Mouse (Mus musculus) olfactory bulb, adult 2 months (tissue): ENCODE measurements at regions not wholly inside any gene's neighbourhood (a gene's known extent, or its start where the extent isn't known, plus 50 kb on each side); places are given as distances from the start of the nearest gene placed in this dataset.

Experiments used
- H3K27ac ChIP-seq: fragments of 200-500 bp; 2 replicates; pipeline ENCODE4 v1.5.1; 2012; ENCODE audit warnings: low read depth, low read length; ENCODE audit not compliant: insufficient read depth
- H3K4me1 ChIP-seq: fragments of 200-500 bp; 2 replicates; pipeline ENCODE4 v1.6.1; 2012; ENCODE audit warnings: low read length; ENCODE audit not compliant: control insufficient read depth, insufficient read depth
- H3K4me3 ChIP-seq: fragments of 200-500 bp; 2 replicates; pipeline ENCODE4 v1.5.1; 2012; ENCODE audit warnings: mild to moderate bottlenecking, low read depth, low read length, moderate library complexity; ENCODE audit not compliant: insufficient read depth
- CTCF ChIP-seq: fragments of 200-500 bp; IDR thresholded peaks from 2 replicates; pipeline ENCODE4 v1.5.1; 2012; ENCODE audit warnings: low read depth, mild to moderate bottlenecking, low read length, moderate library complexity; ENCODE audit not compliant: insufficient read depth
- POLR2A ChIP-seq: fragments of 200-500 bp; IDR thresholded peaks from 2 replicates; pipeline ENCODE4 v1.6.1; 2012; ENCODE audit warnings: mild to moderate bottlenecking, low read depth, low read length, moderate library complexity; ENCODE audit not compliant: insufficient read depth
- WGBS: fragments of 180-500 bp; shearing (Covaris S2); methylation state at CpG from one replicate; pipeline ENCODE4 v1.1.7; 2018; 5-methylcytosine and 5-hydroxymethylcytosine counted together

DNA sequence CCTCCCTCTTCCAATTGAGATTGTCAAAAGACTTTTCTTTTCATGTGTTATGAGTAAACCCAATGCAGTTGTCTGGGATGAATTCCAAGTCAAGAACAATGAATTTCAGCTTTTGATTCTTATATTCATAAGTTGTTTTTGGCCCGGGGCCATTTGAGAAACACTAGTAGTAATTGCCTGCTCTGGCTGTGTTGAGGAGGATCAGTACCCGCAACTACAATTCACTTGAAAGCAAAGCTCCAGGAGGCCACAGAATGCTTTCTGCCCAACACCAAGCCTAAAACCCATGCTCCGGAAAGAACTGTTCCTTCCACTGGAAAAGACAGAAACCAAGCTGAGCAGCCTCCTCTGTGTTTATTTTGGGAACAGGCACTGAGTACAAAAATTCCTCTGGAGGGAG, 174.1 kb upstream of the Mad2l1 start:
- 38% methylated on average over 3 of the region's 3 CpGs for WGBS
- H3K27ac ChIP-seq, result peak overlapping the region; percentile 62; the same call in 1 of the 2 replicates
- H3K4me3 ChIP-seq, result no peak overlapping the region
- TF ChIP-seq CTCF (no peak), POLR2A (no peak)
- peaks cover 3% of the 10 kb centered on the region for H3K4me1 ChIP-seq

DNA sequence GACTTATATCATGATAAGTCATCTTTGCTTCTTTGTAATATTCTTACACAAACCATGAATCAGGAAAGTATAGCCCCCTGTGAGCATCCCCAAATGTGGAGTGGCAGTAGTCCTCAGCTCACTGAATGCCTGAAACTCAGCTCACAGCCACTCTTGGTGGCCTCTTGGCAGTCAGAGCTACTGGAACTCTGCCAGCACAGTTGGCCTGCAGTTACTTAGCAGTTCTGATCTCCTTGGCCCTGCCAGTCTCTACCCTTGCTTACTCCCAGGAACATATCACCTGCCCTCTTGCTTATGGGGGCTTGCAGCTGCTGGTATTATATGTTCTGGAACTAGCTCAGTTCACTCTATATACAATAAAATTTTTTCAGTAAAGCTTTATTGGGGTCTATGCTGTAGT, 167.9 kb upstream of the Mad2l1 start:
- H3K4me3 ChIP-seq, result no peak overlapping the region
- no peaks in the 10 kb centered on the region for H3K4me1 ChIP-seq
- H3K27ac ChIP-seq, result no peak overlapping the region
- TF ChIP-seq POLR2A (no peak), CTCF (no peak)

- 14% methylated on average over 1 of the region's 1 CpGs for WGBS
- Histone ChIP-seq H3K4me1 (no peaks in the 10 kb centered on the region), H3K4me3 (no peak overlapping the region), H3K27ac (no peak overlapping the region)
- no peak for TF ChIP-seq CTCF
- no peak for TF ChIP-seq POLR2A
Measured at GRCm38 (mm10) chr6:66381279-66381934, 153.8 kb upstream of the Mad2l1 start.

GRCm38 (mm10) chr6:66382347-66383010, 152.7 kb upstream of the Mad2l1 start:
- no peak overlapping the region for H3K27ac ChIP-seq
- no peaks in the 10 kb centered on the region for H3K4me1 ChIP-seq
- no peak for TF ChIP-seq POLR2A
- TF ChIP-seq CTCF, result no peak
- WGBS, result 92% methylated on average over 2 of the region's 2 CpGs
- H3K4me3 ChIP-seq, result no peak overlapping the region

- TF ChIP-seq CTCF, result no peak
- TF ChIP-seq POLR2A, result no peak
- Histone ChIP-seq H3K4me1 (no peaks in the 10 kb centered on the region), H3K27ac (no peak overlapping the region), H3K4me3 (no peak overlapping the region)
- 97% methylated on average over 4 of the region's 4 CpGs for WGBS
Measured at GRCm38 (mm10) chr6:66395147-66395546, 140.0 kb upstream of the Mad2l1 start.

DNA sequence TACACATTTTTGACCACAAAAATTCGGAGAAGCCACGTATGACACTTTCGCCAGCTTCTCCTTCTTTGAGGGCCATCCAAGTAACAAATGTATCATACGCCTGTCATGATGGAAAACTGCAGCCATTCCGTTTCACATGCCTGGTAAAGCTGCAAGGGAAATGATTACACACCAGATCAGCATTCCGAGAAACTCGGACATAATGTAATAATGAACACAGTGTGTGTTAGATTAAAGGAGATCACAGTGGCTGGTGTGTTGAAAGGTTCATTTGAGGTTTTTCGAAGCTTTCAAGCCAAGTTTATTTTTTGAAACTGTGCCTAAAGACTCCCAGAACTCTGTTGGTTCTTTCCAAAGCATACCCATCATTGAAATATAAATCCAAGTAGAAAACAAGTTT, 137.8 kb upstream of the Mad2l1 start:
- WGBS, result 75% methylated on average over 8 of the region's 8 CpGs

DNA sequence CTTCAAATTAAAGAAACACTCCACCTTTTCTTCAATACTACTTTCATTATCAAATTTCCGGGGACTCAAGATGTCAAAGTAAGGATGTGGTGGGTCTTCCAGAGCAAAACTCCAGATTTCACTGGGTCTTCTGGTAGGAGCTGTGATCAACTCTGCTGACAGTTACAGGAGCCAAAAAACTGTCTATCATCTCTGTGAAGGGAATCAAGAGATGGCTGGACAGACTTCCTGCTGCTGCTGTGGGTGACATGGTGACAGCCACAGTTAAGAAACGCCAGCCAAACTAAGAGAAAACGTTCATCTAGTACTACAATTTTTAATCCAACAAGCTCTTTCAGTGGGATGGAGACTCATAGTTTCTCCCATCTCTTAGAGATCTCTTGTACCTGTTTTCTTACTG, 136.5 kb upstream of the Mad2l1 start:
- no peak overlapping the region for H3K27ac ChIP-seq
- 48% methylated on average over 3 of the region's 3 CpGs for whole genome bisulfite sequencing
- TF ChIP-seq CTCF (no peak), POLR2A (no peak)
- no peak overlapping the region for H3K4me3 ChIP-seq
- H3K4me1 ChIP-seq, result no peaks in the 10 kb centered on the region

More for the DNA sequence above, 137.8 kb upstream of the Mad2l1 start:
- no peak for TF ChIP-seq POLR2A
- no peak for TF ChIP-seq CTCF
- H3K4me3 ChIP-seq, result no peak overlapping the region
- no peak overlapping the region for H3K27ac ChIP-seq
- H3K4me1 ChIP-seq, result no peaks in the 10 kb centered on the region

- TF ChIP-seq CTCF (no peak), POLR2A (no peak)
- no peak overlapping the region for H3K27ac ChIP-seq
- WGBS, result 48% methylated on average over 4 of the region's 4 CpGs
Measured at GRCm38 (mm10) chr6:66399091-66399755, 136.0 kb upstream of the Mad2l1 start.

GRCm38 (mm10) chr6:66401468-66401867, 133.7 kb upstream of the Mad2l1 start:
- Histone ChIP-seq H3K4me3 (no peak overlapping the region), H3K27ac (no peak overlapping the region), H3K4me1 (no peaks in the 10 kb centered on the region)
- TF ChIP-seq CTCF, result no peak
- no peak for TF ChIP-seq POLR2A
- WGBS, result 40% methylated on average over 5 of the region's 5 CpGs

More at GRCm38 (mm10) chr6:66399091-66399755, 136.0 kb upstream of the Mad2l1 start:
- Histone ChIP-seq H3K4me3 (no peak overlapping the region), H3K4me1 (no peaks in the 10 kb centered on the region)
